Mouse (Mus musculus): Measurements from ENCODE around the gene Dock2.

- TF ChIP-seq CTCF (IDR thresholded peaks at IDR 0.05; ENCODE audit: low read depth, low read length) (no peak), POLR2A (IDR thresholded peaks at IDR 0.05; ENCODE audit: insufficient read depth, low read length) (no peak)
Measured at GRCm38 (mm10) chr11:34777529-34777928, 6.2 kb downstream of the Dock2 start.
